Mouse (Mus musculus) MEL (cell line): ENCODE measurements around the gene 9430015G10Rik. TPM values are rescaled to one million over a fixed set of nuclear protein-coding genes. Genes with fewer than 3 reads are reported as not detected.

Experiments
- DNase-seq: peaks from one replicate; pipeline ENCODE4 v3.0.0; 2011; ENCODE audit warnings: low read depth, low spot score
- H3K27ac ChIP-seq: 2 replicates; pipeline ENCODE4 v1.5.1; 2012; ENCODE audit warnings: low read depth, mild to moderate bottlenecking, control low read depth, low read length, moderate library complexity; ENCODE audit not compliant: control insufficient read depth
- H3K27me3 ChIP-seq, 2 experiments: fragments of 150-350 bp in 1 of 2; sonication (generic) in 1 of 2; 2 replicates each; pipeline ENCODE4 v1.6.1; 2012; ENCODE audit warnings: low read length in 2 of 2, mild to moderate bottlenecking in 2 of 2, improper control_type of control experiment in 1 of 2, moderate library complexity in 1 of 2; ENCODE audit not compliant: insufficient read depth in 2 of 2, control insufficient read depth in 1 of 2
- H3K36me3 ChIP-seq, 2 experiments: 2 replicates each; pipeline ENCODE4 v1.6.1; 2012 to 2014; ENCODE audit warnings: low read length in 2 of 2, improper control_type of control experiment in 1 of 2, inconsistent platforms in 1 of 2, mild to moderate bottlenecking in 1 of 2; ENCODE audit not compliant: insufficient read depth in 2 of 2, control insufficient read depth in 1 of 2
- H3K4me1 ChIP-seq, 2 experiments: fragments of 150-350 bp in 1 of 2; sonication (generic) in 1 of 2; 2 replicates each; pipeline ENCODE4 v1.6.1; 2012; ENCODE audit warnings: low read length in 2 of 2, improper control_type of control experiment in 1 of 2, mild to moderate bottlenecking in 1 of 2; ENCODE audit not compliant: insufficient read depth in 2 of 2, control insufficient read depth in 1 of 2
- H3K4me3 ChIP-seq, 2 experiments: fragments of 150-350 bp in 1 of 2; sonication (generic) in 1 of 2; 2 replicates each; pipeline ENCODE4 v1.5.1; 2012; ENCODE audit warnings: low read depth in 2 of 2, low read length in 2 of 2, mild to moderate bottlenecking in 2 of 2, moderate library complexity in 2 of 2, control low read depth in 1 of 2, improper control_type of control experiment in 1 of 2; ENCODE audit not compliant: control insufficient read depth in 1 of 2, insufficient read depth in 1 of 2
- H3K79me2 ChIP-seq: 2 replicates; pipeline ENCODE4 v1.6.1; 2012; ENCODE audit warnings: mild to moderate bottlenecking, low read length, moderate library complexity; ENCODE audit not compliant: control insufficient read depth, poor library complexity, insufficient read depth
- H3K9ac ChIP-seq: 2 replicates; pipeline ENCODE4 v1.6.1; 2012; ENCODE audit warnings: low read depth, mild to moderate bottlenecking, control low read depth, low read length, moderate library complexity; ENCODE audit not compliant: control insufficient read depth, poor library complexity, severe bottlenecking
- H3K9me3 ChIP-seq: fragments of 150-350 bp; sonication (generic); replicated peaks from 2 replicates; pipeline ENCODE4 v1.6.1; 2012; ENCODE audit warnings: mild to moderate bottlenecking, low read length, improper control_type of control experiment, moderate library complexity; ENCODE audit not compliant: insufficient read depth
- BHLHE40 ChIP-seq: IDR thresholded peaks from 2 replicates; pipeline ENCODE4 v1.6.1; 2012; ENCODE audit warnings: low read depth, mild to moderate bottlenecking, inconsistent platforms, low read length, improper control_type of control experiment, borderline replicate concordance
- CHD2 ChIP-seq: IDR thresholded peaks from 2 replicates; pipeline ENCODE4 v1.6.1; 2011; ENCODE audit warnings: low read length, improper control_type of control experiment
- CTCF ChIP-seq, 3 experiments: IDR thresholded peaks in 2 of 3; conservative IDR thresholded peaks in 1 of 3; 2 replicates each; pipeline ENCODE4 v1.5.1; 2011 to 2012; ENCODE audit warnings: low read length in 3 of 3, low read depth in 2 of 3, mild to moderate bottlenecking in 2 of 3, improper control_type of control experiment in 1 of 3, inconsistent platforms in 1 of 3, mixed read lengths in 1 of 3, moderate library complexity in 1 of 3; ENCODE audit not compliant: control insufficient read depth in 1 of 3, insufficient read depth in 1 of 3, poor library complexity in 1 of 3, severe bottlenecking in 1 of 3
- E2F4 ChIP-seq: IDR thresholded peaks from 2 replicates; pipeline ENCODE4 v1.6.1; 2011; ENCODE audit warnings: low read depth, low read length, improper control_type of control experiment, borderline replicate concordance
- EP300 ChIP-seq, 2 experiments: IDR thresholded peaks; 2 replicates each; pipeline ENCODE4 v1.6.1; 2011; ENCODE audit warnings: improper control_type of control experiment in 2 of 2, low read length in 2 of 2, low read depth in 1 of 2, mild to moderate bottlenecking in 1 of 2
- GABPA ChIP-seq: IDR thresholded peaks from 2 replicates; pipeline ENCODE4 v1.6.1; 2012; ENCODE audit warnings: low read depth, mild to moderate bottlenecking, inconsistent platforms, low read length, improper control_type of control experiment, moderate library complexity
- JUND ChIP-seq: IDR thresholded peaks from 2 replicates; pipeline ENCODE4 v1.6.1; 2011; ENCODE audit warnings: low read depth, mild to moderate bottlenecking, improper control_type of control experiment, low read length
- KAT2A ChIP-seq: conservative IDR thresholded peaks from 2 replicates; pipeline ENCODE4 v1.6.1; 2012; ENCODE audit warnings: low read depth, low read length, improper control_type of control experiment, inconsistent platforms
- MAFK ChIP-seq: IDR thresholded peaks from 2 replicates; pipeline ENCODE4 v1.6.1; 2011; ENCODE audit warnings: low read depth, mild to moderate bottlenecking, low read length, improper control_type of control experiment, borderline replicate concordance
- MAX ChIP-seq: IDR thresholded peaks from 2 replicates; pipeline ENCODE4 v1.6.1; 2011; ENCODE audit warnings: low read length, improper control_type of control experiment
- MAZ ChIP-seq: IDR thresholded peaks from 2 replicates; pipeline ENCODE4 v1.6.1; 2012; ENCODE audit warnings: low read depth, mild to moderate bottlenecking, inconsistent platforms, low read length, improper control_type of control experiment
- MEF2A ChIP-seq: IDR thresholded peaks from 2 replicates; pipeline ENCODE4 v1.6.1; 2014; ENCODE audit warnings: low read depth, mild to moderate bottlenecking, inconsistent platforms, low read length, improper control_type of control experiment; ENCODE audit not compliant: poor library complexity, insufficient replicate concordance, severe bottlenecking; ENCODE audit errors: extremely low read depth
- MXI1 ChIP-seq: IDR thresholded peaks from 2 replicates; pipeline ENCODE4 v1.6.1; 2011; ENCODE audit warnings: mild to moderate bottlenecking, low read depth, low read length, improper control_type of control experiment
- MYB ChIP-seq: IDR thresholded peaks from 2 replicates; pipeline ENCODE4 v1.6.1; 2011; ENCODE audit warnings: mild to moderate bottlenecking, low read depth, low read length, improper control_type of control experiment
- MYC ChIP-seq: IDR thresholded peaks from 2 replicates; pipeline ENCODE4 v1.6.1; 2011; ENCODE audit warnings: low read depth, mild to moderate bottlenecking, low read length, improper control_type of control experiment, moderate library complexity
- NRF1 ChIP-seq: IDR thresholded peaks from 2 replicates; pipeline ENCODE4 v1.6.1; 2014; ENCODE audit warnings: low read depth, mild to moderate bottlenecking, inconsistent platforms, low read length, improper control_type of control experiment, moderate library complexity; ENCODE audit not compliant: poor library complexity, insufficient read depth, severe bottlenecking
- POLR2A ChIP-seq, 2 experiments: IDR thresholded peaks; 2 replicates each; pipeline ENCODE4 v1.6.1; 2011 to 2012; ENCODE audit warnings: low read length in 2 of 2, mild to moderate bottlenecking in 2 of 2, control low read depth in 1 of 2, improper control_type of control experiment in 1 of 2, low read depth in 1 of 2, moderate library complexity in 1 of 2; ENCODE audit not compliant: control insufficient read depth in 1 of 2, insufficient read depth in 1 of 2, poor library complexity in 1 of 2
- POLR2AphosphoS2 ChIP-seq: IDR thresholded peaks from 2 replicates; pipeline ENCODE4 v1.6.1; 2011; ENCODE audit warnings: low read length, improper control_type of control experiment
- POLR2AphosphoS5 ChIP-seq: IDR thresholded peaks from 2 replicates; pipeline ENCODE4 v1.6.1; 2012; ENCODE audit warnings: low read depth, borderline replicate concordance, mild to moderate bottlenecking, inconsistent platforms, low read length, moderate library complexity, mixed read lengths
- RCOR1 ChIP-seq: IDR thresholded peaks from 2 replicates; pipeline ENCODE4 v1.6.1; 2012; ENCODE audit warnings: low read depth, mild to moderate bottlenecking, inconsistent platforms, low read length, improper control_type of control experiment
- SMC3 ChIP-seq: IDR thresholded peaks from 2 replicates; pipeline ENCODE4 v1.6.1; 2011; ENCODE audit warnings: low read depth, low read length, improper control_type of control experiment
- TAL1 ChIP-seq: IDR thresholded peaks from 2 replicates; pipeline ENCODE4 v1.6.1; 2012; ENCODE audit warnings: mild to moderate bottlenecking, inconsistent platforms, low read length, moderate library complexity, mixed read lengths
- TCF12 ChIP-seq: IDR thresholded peaks from 2 replicates; pipeline ENCODE4 v1.6.1; 2014; ENCODE audit warnings: low read depth, mild to moderate bottlenecking, inconsistent platforms, low read length, improper control_type of control experiment, moderate library complexity
- UBTF ChIP-seq: IDR thresholded peaks from 2 replicates; pipeline ENCODE4 v1.6.1; 2012; ENCODE audit warnings: low read depth, mild to moderate bottlenecking, inconsistent platforms, low read length, improper control_type of control experiment, moderate library complexity, borderline replicate concordance; ENCODE audit not compliant: insufficient read depth
- ZMIZ1 ChIP-seq: IDR thresholded peaks from 2 replicates; pipeline ENCODE4 v1.6.1; 2012; ENCODE audit warnings: low read depth, mild to moderate bottlenecking, inconsistent platforms, low read length, improper control_type of control experiment, moderate library complexity
- ZNF384 ChIP-seq: IDR thresholded peaks from 2 replicates; pipeline ENCODE4 v1.6.1; 2012; ENCODE audit warnings: low read depth, mild to moderate bottlenecking, inconsistent platforms, low read length, improper control_type of control experiment
- polyA plus RNA-seq, 2 experiments: library from polyadenylated mRNA; stranded (reverse) in 1 of 2; unstranded in 1 of 2; fragments of >175 nt in 1 of 2; fragments of >200 nt in 1 of 2; gene quantifications; 2 replicates each; pipeline versions ENCODE4 v1.2.1 to v1.2.4; 2012; ENCODE audit warnings: low replicate concordance in 2 of 2, low read depth in 1 of 2; ENCODE audit not compliant: insufficient read length in 2 of 2, insufficient read depth in 1 of 2, missing spikeins in 1 of 2
- total RNA-seq: library from RNA; depleted of rRNA; stranded (reverse); fragments of 300-350 nt; gene quantifications from 2 replicates; pipeline ENCODE4 v1.2.3, GENCODE M21; 2012

The 9430015G10Rik gene
- total and polyA plus RNA-seq, 3 experiments: 28.7 to 52.9 TPM; not detected in 1

- Histone ChIP-seq H3K4me3 (no peak overlapping the region), H3K36me3 (peaks cover 2 to 12% of the 10 kb centered on the region in 2 experiments; a peak in 3 of 4 replicates), H3K9ac (no peak overlapping the region), H3K4me1 (peaks cover 0 to 21% of the 10 kb centered on the region in 2 experiments; a peak in 3 of 4 replicates), H3K79me2 (no peaks in the 10 kb centered on the region), H3K27me3 (no peaks in the 10 kb centered on the region), H3K9me3 (no peaks in the 10 kb centered on the region), H3K27ac (peak overlapping the region; percentile 19; the same call in 1 of the 2 replicates)
- no peak for TF ChIP-seq E2F4
- TF ChIP-seq MAFK: peak; percentile 94
- no peak for TF ChIP-seq NRF1
- TF ChIP-seq RCOR1: no peak
- no peak for TF ChIP-seq BHLHE40
- TF ChIP-seq CTCF (IDR thresholded peaks at IDR 0.05 in 2 of 3, conservative IDR thresholded peaks at IDR 0.05 in 1 of 3; ENCODE audit: control insufficient read depth in 1 of 3, insufficient read depth in 1 of 3, low read depth in 2 of 3, low read length in 3 of 3, poor library complexity in 1 of 3, severe bottlenecking in 1 of 3): no peak
- TF ChIP-seq GABPA: peak; percentile 82
- TF ChIP-seq CHD2: no peak
- no peak for TF ChIP-seq JUND
- no peak for TF ChIP-seq TCF12
- TF ChIP-seq MAX: no peak
- TF ChIP-seq MYB: no peak
- TF ChIP-seq POLR2AphosphoS2: peak; percentile 37; the same call in 1 of the 2 replicates
- peak; percentile 68 for DNase-seq
Observed at GRCm38 (mm10) chr4:156126841-156127240, 17.1 kb downstream of the 9430015G10Rik start.

GRCm38 (mm10) chr4:156128746-156129145, 19.0 kb downstream of the 9430015G10Rik start:
- Histone ChIP-seq H3K4me1 (peaks cover 0 to 21% of the 10 kb centered on the region in 2 experiments; a peak in 3 of 4 replicates), H3K27ac (no peak overlapping the region), H3K79me2 (no peaks in the 10 kb centered on the region), H3K36me3 (peaks cover 2 to 12% of the 10 kb centered on the region in 2 experiments; a peak in 3 of 4 replicates)
- TF ChIP-seq POLR2A (IDR thresholded peaks at IDR 0.05; ENCODE audit: control insufficient read depth in 1 of 2, insufficient read depth in 1 of 2, low read depth in 1 of 2, low read length in 2 of 2, poor library complexity in 1 of 2) (no peak), ZMIZ1 (no peak), MYC (no peak)
- TF ChIP-seq, all 39 proteins: peak for 0
- Histone ChIP-seq H3K9ac (no peak overlapping the region), H3K4me3 (no peak overlapping the region), H3K9me3 (no peaks in the 10 kb centered on the region), H3K27me3 (no peaks in the 10 kb centered on the region)
- peak; percentile 28 for DNase-seq

DNA sequence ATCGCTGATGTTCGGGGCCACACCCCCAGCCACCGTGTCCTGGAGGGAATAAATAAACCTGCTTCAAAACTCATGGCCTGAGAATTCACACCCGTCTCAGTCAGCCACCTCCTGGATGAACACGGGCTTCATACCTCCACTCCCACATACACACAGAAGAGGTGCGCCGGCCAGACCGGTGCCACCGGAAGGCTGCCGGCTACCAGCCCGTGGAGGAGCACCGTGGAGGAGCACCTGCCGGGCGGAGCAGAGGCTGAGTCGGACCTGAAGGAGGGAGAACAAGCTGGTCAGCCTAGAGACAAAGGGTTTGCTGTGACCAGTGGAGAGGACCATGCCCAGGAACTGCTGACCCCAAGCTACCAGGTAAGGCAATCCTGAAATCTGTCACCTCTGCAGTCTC, 20.7 kb downstream of the 9430015G10Rik start, which contains the start of gene Rnf223:
Gene Rnf223, plus strand, starts transcription at position 78 of the 400 bp plus-strand sequence.
- DNase-seq: no peak
- Histone ChIP-seq H3K9ac (no peak within 1 kb of the TSS), H3K4me3 (no peak within 1 kb of the TSS), H3K27me3 (no peaks in the 10 kb centered on the region), H3K79me2 (no peaks in the 10 kb centered on the region), H3K4me1 (peaks cover 0 to 21% of the 10 kb centered on the region in 2 experiments; a peak in 3 of 4 replicates), H3K27ac (no peak within 1 kb of the TSS), H3K9me3 (no peaks in the 10 kb centered on the region), H3K36me3 (peaks cover 0 to 8% of the 10 kb centered on the region in 2 experiments; a peak in 2 of 4 replicates)
- TF ChIP-seq E2F4 (no peak), EP300 (IDR thresholded peaks at IDR 0.05; ENCODE audit: low read depth in 1 of 2, low read length in 2 of 2) (no peak), POLR2AphosphoS5 (no peak), ZNF384 (no peak), UBTF (no peak), TAL1 (no peak), KAT2A (no peak), MYB (no peak), POLR2AphosphoS2 (no peak), MAZ (no peak), MXI1 (no peak), SMC3 (no peak), BHLHE40 (no peak), MEF2A (no peak)
